Mouse (Mus musculus): ENCODE results near the gene Fbxl21. TPM values are rescaled to one million over a fixed set of nuclear protein-coding genes. Genes with fewer than 3 reads are reported as not detected.

Fbxl21 gene
- polyA plus RNA-seq, 1 experiment, result 0.20 TPM

- Histone ChIP-seq H3K4me2 (ENCODE audit: low read depth) (no peak overlapping the region), H3K79me2 (ENCODE audit: control insufficient read depth, insufficient read depth) (no peaks in the 10 kb centered on the region), H3K4me3 (no peak overlapping the region), H3K36me3 (ENCODE audit: control insufficient read depth, insufficient read depth) (no peaks in the 10 kb centered on the region), H3K27me3 (ENCODE audit: control insufficient read depth, insufficient read depth, insufficient read length) (peaks cover 29% of the 10 kb centered on the region), H3ac (ENCODE audit: control insufficient read depth, insufficient read length) (no peak overlapping the region)
- no peak for TF ChIP-seq REST (IDR thresholded peaks at IDR 0.05; ENCODE audit: insufficient read depth, insufficient read length)
- no peak for TF ChIP-seq POLR2AphosphoS2 (IDR thresholded peaks at IDR 0.05; ENCODE audit: insufficient read length, low read depth)
- no peak for TF ChIP-seq SRF (IDR thresholded peaks at IDR 0.05; ENCODE audit: control insufficient read depth, insufficient read length, low read depth)
- no peak for TF ChIP-seq MYOD1 (IDR thresholded peaks at IDR 0.05; ENCODE audit: control insufficient read depth in 1 of 3, insufficient read length in 2 of 3, low read depth in 2 of 3)
- no peak for TF ChIP-seq MAX (IDR thresholded peaks at IDR 0.05; ENCODE audit: low read depth)
- no peak for TF ChIP-seq E2F4 (IDR thresholded peaks at IDR 0.05; ENCODE audit: insufficient read depth)
- TF ChIP-seq USF1 (IDR thresholded peaks at IDR 0.05; ENCODE audit: low read depth), result no peak
- TF ChIP-seq TCF3 (IDR thresholded peaks at IDR 0.05; ENCODE audit: insufficient read length, low read depth), result no peak
- TF ChIP-seq POLR2A (IDR thresholded peaks at IDR 0.05; ENCODE audit: insufficient read length, low read depth), result no peak
- TF ChIP-seq TCF12 (IDR thresholded peaks at IDR 0.05; ENCODE audit: insufficient read depth, poor library complexity, severe bottlenecking), result no peak
- TF ChIP-seq CEBPB (IDR thresholded peaks at IDR 0.05; ENCODE audit: insufficient read depth, poor library complexity, severe bottlenecking), result no peak
Observed at GRCm38 (mm10) chr13:56500132-56500531, 22.1 kb upstream of the Fbxl21 start.

- H3K27me3 ChIP-seq (ENCODE audit: control insufficient read depth, insufficient read depth, insufficient read length), result peaks cover 34% of the 10 kb centered on the region
Observed at GRCm38 (mm10) chr13:56500636-56501035, 21.6 kb upstream of the Fbxl21 start.

GRCm38 (mm10) chr13:56501866-56502420 lies 20.3 kb upstream of the Fbxl21 start:
- TF ChIP-seq MAX (IDR thresholded peaks at IDR 0.05; ENCODE audit: low read depth) (no peak), TCF12 (IDR thresholded peaks at IDR 0.05; ENCODE audit: insufficient read depth, poor library complexity, severe bottlenecking) (no peak), USF1 (IDR thresholded peaks at IDR 0.05; ENCODE audit: low read depth) (no peak), REST (IDR thresholded peaks at IDR 0.05; ENCODE audit: insufficient read depth, insufficient read length) (no peak), POLR2A (IDR thresholded peaks at IDR 0.05; ENCODE audit: insufficient read length, low read depth) (no peak), CEBPB (IDR thresholded peaks at IDR 0.05; ENCODE audit: insufficient read depth, poor library complexity, severe bottlenecking) (no peak), SRF (IDR thresholded peaks at IDR 0.05; ENCODE audit: control insufficient read depth, insufficient read length, low read depth) (no peak), MYOD1 (IDR thresholded peaks at IDR 0.05; ENCODE audit: control insufficient read depth in 1 of 3, insufficient read length in 2 of 3, low read depth in 2 of 3) (no peak), E2F4 (IDR thresholded peaks at IDR 0.05; ENCODE audit: insufficient read depth) (no peak), POLR2AphosphoS2 (IDR thresholded peaks at IDR 0.05; ENCODE audit: insufficient read length, low read depth) (no peak), MYOG (IDR thresholded peaks at IDR 0.05; ENCODE audit: control insufficient read depth in 1 of 3, insufficient read depth in 1 of 3, insufficient read length in 2 of 3, low read depth in 2 of 3) (no peak), TCF3 (IDR thresholded peaks at IDR 0.05; ENCODE audit: insufficient read length, low read depth) (no peak)
- Histone ChIP-seq H3ac (ENCODE audit: control insufficient read depth, insufficient read length) (no peak overlapping the region), H3K4me2 (ENCODE audit: low read depth) (no peak overlapping the region), H3K27me3 (ENCODE audit: control insufficient read depth, insufficient read depth, insufficient read length) (peaks cover 36% of the 10 kb centered on the region), H3K79me2 (ENCODE audit: control insufficient read depth, insufficient read depth) (no peaks in the 10 kb centered on the region), H3K4me3 (no peak overlapping the region), H3K36me3 (ENCODE audit: control insufficient read depth, insufficient read depth) (no peaks in the 10 kb centered on the region)

More at GRCm38 (mm10) chr13:56500636-56501035, 21.6 kb upstream of the Fbxl21 start:
- Histone ChIP-seq H3K4me3 (no peak overlapping the region), H3K79me2 (ENCODE audit: control insufficient read depth, insufficient read depth) (no peaks in the 10 kb centered on the region), H3K36me3 (ENCODE audit: control insufficient read depth, insufficient read depth) (no peaks in the 10 kb centered on the region), H3ac (ENCODE audit: control insufficient read depth, insufficient read length) (no peak overlapping the region), H3K4me2 (ENCODE audit: low read depth) (no peak overlapping the region)
- no peak for TF ChIP-seq CEBPB (IDR thresholded peaks at IDR 0.05; ENCODE audit: insufficient read depth, poor library complexity, severe bottlenecking)
- TF ChIP-seq TCF12 (IDR thresholded peaks at IDR 0.05; ENCODE audit: insufficient read depth, poor library complexity, severe bottlenecking), result no peak
- no peak for TF ChIP-seq MAX (IDR thresholded peaks at IDR 0.05; ENCODE audit: low read depth)
- TF ChIP-seq USF1 (IDR thresholded peaks at IDR 0.05; ENCODE audit: low read depth), result no peak
- no peak for TF ChIP-seq E2F4 (IDR thresholded peaks at IDR 0.05; ENCODE audit: insufficient read depth)
- TF ChIP-seq POLR2AphosphoS2 (IDR thresholded peaks at IDR 0.05; ENCODE audit: insufficient read length, low read depth), result no peak
- TF ChIP-seq TCF3 (IDR thresholded peaks at IDR 0.05; ENCODE audit: insufficient read length, low read depth), result no peak
- TF ChIP-seq POLR2A (IDR thresholded peaks at IDR 0.05; ENCODE audit: insufficient read length, low read depth), result no peak
- TF ChIP-seq MYOG (IDR thresholded peaks at IDR 0.05; ENCODE audit: control insufficient read depth in 1 of 3, insufficient read depth in 1 of 3, insufficient read length in 2 of 3, low read depth in 2 of 3), result no peak
- no peak for TF ChIP-seq MYOD1 (IDR thresholded peaks at IDR 0.05; ENCODE audit: control insufficient read depth in 1 of 3, insufficient read length in 2 of 3, low read depth in 2 of 3)
- TF ChIP-seq SRF (IDR thresholded peaks at IDR 0.05; ENCODE audit: control insufficient read depth, insufficient read length, low read depth), result no peak
- no peak for TF ChIP-seq REST (IDR thresholded peaks at IDR 0.05; ENCODE audit: insufficient read depth, insufficient read length)

GRCm38 (mm10) chr13:56506871-56507496 lies 15.3 kb upstream of the Fbxl21 start:
- no peak for TF ChIP-seq MYOG (IDR thresholded peaks at IDR 0.05; ENCODE audit: control insufficient read depth in 1 of 3, insufficient read depth in 1 of 3, insufficient read length in 2 of 3, low read depth in 2 of 3)
- no peak for TF ChIP-seq POLR2A (IDR thresholded peaks at IDR 0.05; ENCODE audit: insufficient read length, low read depth)
- TF ChIP-seq POLR2AphosphoS2 (IDR thresholded peaks at IDR 0.05; ENCODE audit: insufficient read length, low read depth), result no peak
- TF ChIP-seq MAX (IDR thresholded peaks at IDR 0.05; ENCODE audit: low read depth), result no peak
- TF ChIP-seq E2F4 (IDR thresholded peaks at IDR 0.05; ENCODE audit: insufficient read depth), result no peak
- no peak for TF ChIP-seq REST (IDR thresholded peaks at IDR 0.05; ENCODE audit: insufficient read depth, insufficient read length)
- TF ChIP-seq TCF12 (IDR thresholded peaks at IDR 0.05; ENCODE audit: insufficient read depth, poor library complexity, severe bottlenecking), result no peak
- no peak overlapping the region for H3ac ChIP-seq (ENCODE audit: control insufficient read depth, insufficient read length)
- no peaks in the 10 kb centered on the region for H3K36me3 ChIP-seq (ENCODE audit: control insufficient read depth, insufficient read depth)
- H3K79me2 ChIP-seq (ENCODE audit: control insufficient read depth, insufficient read depth), result no peaks in the 10 kb centered on the region
- H3K4me3 ChIP-seq, result no peak overlapping the region
- peaks cover 33% of the 10 kb centered on the region for H3K27me3 ChIP-seq (ENCODE audit: control insufficient read depth, insufficient read depth, insufficient read length)
- H3K4me2 ChIP-seq (ENCODE audit: low read depth), result no peak overlapping the region

Data from myocyte (in vitro differentiated cells).